In the genomic region with DNA sequence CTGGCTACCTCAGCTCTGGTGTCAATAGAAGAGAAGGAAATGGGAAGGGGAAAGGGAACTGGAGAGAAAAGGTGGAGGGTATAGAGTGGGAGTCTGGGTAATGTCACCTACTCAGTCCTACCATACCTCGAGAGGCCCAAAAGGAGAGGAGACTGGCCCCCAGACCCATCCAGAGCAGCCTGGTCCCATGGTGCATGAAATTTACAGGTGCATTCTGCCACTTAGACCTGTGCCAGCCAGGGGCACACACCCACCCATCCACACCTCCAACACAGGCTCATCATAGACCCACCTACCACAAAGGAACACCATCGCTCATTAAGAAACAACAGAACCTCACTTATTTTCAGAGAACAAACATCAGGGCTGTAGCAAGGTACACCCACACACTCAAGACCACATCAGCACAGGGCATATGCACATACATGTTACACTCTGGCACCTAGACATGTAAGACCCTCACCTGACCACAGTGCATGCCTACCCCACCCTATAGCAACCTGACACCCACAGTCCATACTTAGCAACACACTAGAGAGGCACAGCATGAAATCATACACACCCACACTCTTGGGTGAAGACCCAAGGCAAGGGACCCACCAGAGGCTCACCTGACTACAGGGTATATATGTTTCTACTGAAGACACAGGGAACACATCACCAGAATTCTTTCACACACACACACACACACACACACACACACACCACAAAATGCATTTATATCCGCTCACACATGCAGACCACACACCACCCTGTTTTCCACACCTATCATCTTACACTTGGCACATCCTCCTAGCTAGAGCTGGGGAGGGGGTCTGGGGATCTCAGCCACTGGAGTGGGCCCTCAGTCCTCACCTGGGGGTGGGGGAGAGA, we compare ENCODE assay signal across 12 mouse cellular contexts. TPM values are rescaled to one million over a fixed set of nuclear protein-coding genes. Genes with fewer than 3 reads are reported as not detected.
DNase-seq lines count a peak whose midpoint lies in the region; ATAC-seq and TF ChIP-seq lines count a peak whose summit lies in the region.
"Had no signal": no experiment of that assay in that cellular context is flagged by ENCODE, and none has a peak within 500 bp of the region (broad histone marks: within the 10 kb centered on the region; RNA-seq: fewer than 3 reads in every experiment).

No protein-coding gene starts in this region.

- peaks cover under 1% of the 10 kb centered on the region; the same call in 1 of the 2 replicates for H3K36me3 ChIP-seq in embryonic facial prominence, embryonic 14.5 days (ENCODE audit: control insufficient read depth, insufficient read depth, low read length)
- no peaks in the 10 kb centered on the region for H3K36me3 ChIP-seq in intestine, embryonic 15.5 days
- H3K36me3 ChIP-seq in neural tube, embryonic 14.5 days (ENCODE audit: control insufficient read depth, insufficient read depth, low read length), result no peaks in the 10 kb centered on the region

- ATAC-seq in embryonic facial prominence, embryonic 14.5 days (ENCODE audit: low read depth), result no peak
- ATAC-seq in intestine, embryonic 15.5 days, result no peak
- no peak for ATAC-seq in neural tube, embryonic 14.5 days (ENCODE audit: low read depth)
- ATAC-seq: Patski had no signal

- DNase-seq in layer of hippocampus, adult 2 months (ENCODE audit: low spot score in 2 of 2), result no peak
- DNase-seq in layer of hippocampus, postnatal 25 days (ENCODE audit: extremely low spot score in 1 of 2, low spot score in 1 of 2), result no peak
- no peak for DNase-seq in embryonic facial prominence, embryonic 14.5 days (ENCODE audit: low spot score)
- DNase-seq in embryo, embryonic 9.5 days (ENCODE audit: extremely low spot score), result no peak
- no peak for DNase-seq in adrenal gland, adult 8-10 months
- no peak for DNase-seq in lung, postnatal 4 days
- DNase-seq: gastrocnemius, postnatal 10 days; spleen, adult 18-20 months had no signal

- TF ChIP-seq CTCF in layer of hippocampus, adult 2 months (conservative IDR thresholded peaks at IDR 0.05), result no peak

- 59% methylated on average over 3 of the region's 3 CpGs for WGBS in embryonic facial prominence, embryonic 14.5 days
- 63% methylated on average over 3 of the region's 3 CpGs for WGBS in intestine, embryonic 15.5 days
- WGBS in neural tube, embryonic 14.5 days, result 65% methylated on average over 3 of the region's 3 CpGs

- peak overlapping the region; percentile 99 for H3K27ac ChIP-seq in layer of hippocampus, adult 2 months
- H3K27ac ChIP-seq in embryonic facial prominence, embryonic 14.5 days (replicated peaks; ENCODE audit: low read depth, low read length), result no peak overlapping the region
- no peak overlapping the region for H3K27ac ChIP-seq in intestine, embryonic 15.5 days
- H3K27ac ChIP-seq in neural tube, embryonic 14.5 days (ENCODE audit: low read depth, low read length), result no peak overlapping the region

- peak overlapping the region; percentile 83; the same call in 1 of the 2 replicates for H3K4me2 ChIP-seq in embryonic facial prominence, embryonic 14.5 days (ENCODE audit: low read depth, low read length)
- H3K4me2 ChIP-seq in intestine, embryonic 15.5 days (replicated peaks), result peak overlapping the region; percentile 89; the same call in 1 of the 2 replicates
- peak overlapping the region; percentile 67 for H3K4me2 ChIP-seq in neural tube, embryonic 14.5 days (ENCODE audit: low read depth, low read length)

- peaks cover 62% of the 10 kb centered on the region for H3K27me3 ChIP-seq in embryonic facial prominence, embryonic 14.5 days (replicated peaks; ENCODE audit: control insufficient read depth, insufficient read depth, low read length)
- H3K27me3 ChIP-seq in intestine, embryonic 15.5 days (replicated peaks), result peaks cover 63% of the 10 kb centered on the region
- H3K27me3 ChIP-seq in neural tube, embryonic 14.5 days (ENCODE audit: control insufficient read depth, insufficient read depth, low read length), result peaks cover 41% of the 10 kb centered on the region

- H3K9ac ChIP-seq in embryonic facial prominence, embryonic 14.5 days (ENCODE audit: low read depth, low read length), result no peak overlapping the region; the same call in 1 of the 2 replicates
- H3K9ac ChIP-seq in intestine, embryonic 15.5 days, result no peak overlapping the region
- peak overlapping the region; percentile 65 for H3K9ac ChIP-seq in neural tube, embryonic 14.5 days (replicated peaks; ENCODE audit: low read depth, low read length)

- H3K4me3 ChIP-seq in layer of hippocampus, adult 2 months, result peak overlapping the region; percentile 89
- H3K4me3 ChIP-seq in embryonic facial prominence, embryonic 14.5 days (ENCODE audit: low read depth, low read length), result peak overlapping the region; percentile 49
- peak overlapping the region; percentile 48; the same call in 1 of the 2 replicates for H3K4me3 ChIP-seq in intestine, embryonic 15.5 days (replicated peaks)
- peak overlapping the region; percentile 53 for H3K4me3 ChIP-seq in neural tube, embryonic 14.5 days (ENCODE audit: low read depth, low read length)

- H3K4me1 ChIP-seq in embryonic facial prominence, embryonic 14.5 days (ENCODE audit: control insufficient read depth, insufficient read depth, low read length), result peaks cover 7% of the 10 kb centered on the region; the same call in 1 of the 2 replicates
- peaks cover 17% of the 10 kb centered on the region for H3K4me1 ChIP-seq in intestine, embryonic 15.5 days (replicated peaks)
- peaks cover 8% of the 10 kb centered on the region for H3K4me1 ChIP-seq in neural tube, embryonic 14.5 days (ENCODE audit: control insufficient read depth, insufficient read depth, low read length)

- no peaks in the 10 kb centered on the region for H3K9me3 ChIP-seq in embryonic facial prominence, embryonic 14.5 days (ENCODE audit: control insufficient read depth, low read length)
- no peaks in the 10 kb centered on the region for H3K9me3 ChIP-seq in intestine, embryonic 15.5 days
- H3K9me3 ChIP-seq in neural tube, embryonic 14.5 days (ENCODE audit: control insufficient read depth, low read length), result no peaks in the 10 kb centered on the region

RNA-seq across cellular contexts. Expression of a gene that starts 1.1 kb away (rescaled TPM):
- 100 to 1,000 TPM; 112 to 114 TPM for total RNA-seq in layer of hippocampus, adult 2 months (2021)
- total RNA-seq in layer of hippocampus, postnatal 25 days (2021), result 100 to 1,000 TPM; 131 to 138 TPM
- 2.6 and 3.0 TPM in 2 replicates for polyA plus RNA-seq in embryonic facial prominence, embryonic 14.5 days (2014; fragmentation: Nextera tagmentation; extraction: Ambion mirVana)
- 5.6 and 6.5 TPM in 2 replicates for polyA plus RNA-seq in intestine, embryonic 15.5 days (2015; fragmentation: Nextera tagmentation; extraction: Ambion mirVana)
- polyA plus RNA-seq in neural tube, embryonic 14.5 days (2014; fragmentation: Nextera tagmentation; extraction: Ambion mirVana), result 19.8 and 23.7 TPM in 2 replicates
- total RNA-seq in adrenal gland, adult 8-10 months (2022), result 1 to 10 TPM; 2.1 to 2.8 (median 2.6) TPM
- total RNA-seq: megakaryocyte progenitor cell, adult 5-6 weeks had no signal

RNA-seq across cellular contexts. Expression of a gene that starts 4.1 kb away (rescaled TPM):
- 10 to 100 TPM; 23.3 to 23.5 TPM for total RNA-seq in layer of hippocampus, adult 2 months (2021)
- total RNA-seq in layer of hippocampus, postnatal 25 days (2021), result 10 to 100 TPM; 24.5 to 24.7 TPM
- 137 and 140 TPM in 2 replicates for polyA plus RNA-seq in embryonic facial prominence, embryonic 14.5 days (2014; fragmentation: Nextera tagmentation; extraction: Ambion mirVana)
- polyA plus RNA-seq in intestine, embryonic 15.5 days (2015; fragmentation: Nextera tagmentation; extraction: Ambion mirVana), result 109 and 126 TPM in 2 replicates
- polyA plus RNA-seq in neural tube, embryonic 14.5 days (2014; fragmentation: Nextera tagmentation; extraction: Ambion mirVana), result 62.2 and 63.5 TPM in 2 replicates
- 10 to 100 TPM; 58.5 to 79.0 (median 62.9) TPM for total RNA-seq in adrenal gland, adult 8-10 months (2022)

RNA-seq across cellular contexts. Expression of a gene that starts 14.1 kb away (rescaled TPM):
- 100 to 1,000 TPM; 614 to 642 TPM for total RNA-seq in layer of hippocampus, adult 2 months (2021)
- 100 to 1,000 TPM; 754 to 774 TPM for total RNA-seq in layer of hippocampus, postnatal 25 days (2021)
- polyA plus RNA-seq in embryonic facial prominence, embryonic 14.5 days (2014; fragmentation: Nextera tagmentation; extraction: Ambion mirVana), result 36.0 and 45.8 TPM in 2 replicates
- 12.7 and 13.4 TPM in 2 replicates for polyA plus RNA-seq in intestine, embryonic 15.5 days (2015; fragmentation: Nextera tagmentation; extraction: Ambion mirVana)
- 433 and 499 TPM in 2 replicates for polyA plus RNA-seq in neural tube, embryonic 14.5 days (2014; fragmentation: Nextera tagmentation; extraction: Ambion mirVana)
- total RNA-seq in adrenal gland, adult 8-10 months (2022), result 1 to 10 TPM; 1.5 to 3.2 (median 2.6) TPM

RNA-seq across cellular contexts. Expression of a gene that starts 16.3 kb away (rescaled TPM):
- total RNA-seq in layer of hippocampus, adult 2 months (2021), result 1 to 10 TPM; 3.2 to 3.9 TPM
- 1 to 10 TPM; 4.3 to 5.1 TPM for total RNA-seq in layer of hippocampus, postnatal 25 days (2021)
- polyA plus RNA-seq in embryonic facial prominence, embryonic 14.5 days (2014; fragmentation: Nextera tagmentation; extraction: Ambion mirVana), result 138 and 146 TPM in 2 replicates
- polyA plus RNA-seq in intestine, embryonic 15.5 days (2015; fragmentation: Nextera tagmentation; extraction: Ambion mirVana), result 47.7 and 48.0 TPM in 2 replicates
- polyA plus RNA-seq in neural tube, embryonic 14.5 days (2014; fragmentation: Nextera tagmentation; extraction: Ambion mirVana), result 6.3 and 26.4 TPM in 2 replicates
- 10 to 100 TPM in 1 of 4 experiments, 1 to 10 TPM in 3; 8.9 to 11.8 (median 9.2) TPM for total RNA-seq in adrenal gland, adult 8-10 months (2022)

RNA-seq across cellular contexts. Expression of a gene that starts 22.7 kb away (rescaled TPM):
- 100 to 1,000 TPM; 156 to 169 TPM for total RNA-seq in layer of hippocampus, adult 2 months (2021)
- 100 to 1,000 TPM; 173 TPM for total RNA-seq in layer of hippocampus, postnatal 25 days (2021)
- 225 and 254 TPM in 2 replicates for polyA plus RNA-seq in embryonic facial prominence, embryonic 14.5 days (2014; fragmentation: Nextera tagmentation; extraction: Ambion mirVana)
- 216 and 223 TPM in 2 replicates for polyA plus RNA-seq in intestine, embryonic 15.5 days (2015; fragmentation: Nextera tagmentation; extraction: Ambion mirVana)
- 199 and 222 TPM in 2 replicates for polyA plus RNA-seq in neural tube, embryonic 14.5 days (2014; fragmentation: Nextera tagmentation; extraction: Ambion mirVana)
- 100 to 1,000 TPM; 184 to 206 (median 197) TPM for total RNA-seq in adrenal gland, adult 8-10 months (2022)

Comparison
In these comparisons a context has a peak if more than half of its experiments do, and no peak if none do; other contexts are left out.
1. RNA of a gene that starts 1.1 kb away (total RNA-seq): 131 to 138 TPM in layer of hippocampus, postnatal 25 days and 112 to 114 TPM in layer of hippocampus, adult 2 months; 2.1 to 2.8 TPM in adrenal gland, adult 8-10 months; every median in the first group is over 10 times any median in the second.
2. RNA of a gene that starts 14.1 kb away (total RNA-seq): 754 to 774 TPM in layer of hippocampus, postnatal 25 days and 614 to 642 TPM in layer of hippocampus, adult 2 months; 1.5 to 3.2 TPM in adrenal gland, adult 8-10 months; every median in the first group is over 100 times any median in the second.
3. Peak in every context shown above with its lines, with median percentiles within 50 percentile points of each other: H3K4me3 ChIP-seq and H3K4me2 ChIP-seq.